Mouse (Mus musculus): ENCODE data around the gene Hist1h3g. TPM values are rescaled to one million over a fixed set of nuclear protein-coding genes. Genes with fewer than 3 reads are reported as not detected.

The Hist1h3g gene
- polyA plus RNA-seq (2017; shearing (Covaris generic)) = 0.77 TPM

GRCm38 (mm10) chr13:23535137-23536075 lies at the start of gene Hist1h3g:
Gene Hist1h3g (plus strand): TSS chr13:23535422.

DNA sequence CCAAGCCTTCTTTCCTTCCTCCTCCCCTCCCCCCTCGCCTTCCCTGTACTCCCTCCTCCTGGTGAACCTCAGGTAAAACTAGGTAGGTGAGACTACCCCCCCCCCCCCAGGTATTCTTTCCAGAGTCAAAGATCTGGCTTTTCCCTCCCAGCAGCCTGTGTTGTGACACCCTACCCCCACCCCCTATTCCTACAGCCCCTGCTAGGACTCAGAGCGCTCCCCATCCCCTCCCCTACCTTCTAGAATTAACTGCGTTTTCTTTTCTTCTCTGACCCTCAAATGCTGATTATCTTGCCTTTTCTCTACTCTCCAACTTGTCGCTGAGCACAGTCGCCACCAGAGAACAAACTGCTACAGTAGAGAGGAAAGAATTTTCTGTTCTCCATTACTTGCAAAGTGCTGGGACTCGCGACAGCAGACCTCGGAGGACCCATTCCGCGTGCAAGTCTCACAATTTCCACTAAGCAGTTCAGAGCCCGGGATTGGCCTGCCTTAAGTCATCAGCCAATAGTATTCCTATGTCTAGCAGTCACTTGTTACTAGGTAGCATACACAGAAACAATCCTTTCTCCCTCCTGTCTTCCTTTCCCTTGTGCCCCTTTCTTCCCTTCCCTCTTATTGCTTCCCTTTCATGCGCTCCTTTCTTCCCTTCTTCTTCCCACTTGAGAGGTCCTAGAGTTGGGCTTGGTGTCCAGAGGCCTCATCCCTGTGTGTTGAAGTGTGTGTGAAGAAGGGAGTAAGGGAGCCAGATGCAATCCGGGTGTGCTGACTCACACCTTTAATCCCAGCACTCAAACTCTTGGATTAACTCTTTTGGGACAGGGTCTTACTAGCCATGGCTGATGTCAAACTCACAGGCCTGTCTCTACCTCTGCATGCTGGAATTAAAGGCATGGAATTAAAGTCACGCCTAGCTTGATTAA lies 46.6 kb upstream of the Hist1h3g start, which contains the start of gene Btn2a2:
Btn2a2 (minus strand) TSS at position 458 of the 923 bp plus-strand sequence.

GRCm38 (mm10) chr13:23530901-23531875 lies 4.0 kb upstream of the Hist1h3g start, which contains the start of gene Hist1h4h:
Gene Hist1h4h (plus strand): TSS chr13:23531050.

GRCm38 (mm10) chr13:23533560-23534367 lies 1.5 kb upstream of the Hist1h3g start, which contains the start of gene Hist1h2af:
Gene Hist1h2af (plus strand): TSS chr13:23533906.

DNA sequence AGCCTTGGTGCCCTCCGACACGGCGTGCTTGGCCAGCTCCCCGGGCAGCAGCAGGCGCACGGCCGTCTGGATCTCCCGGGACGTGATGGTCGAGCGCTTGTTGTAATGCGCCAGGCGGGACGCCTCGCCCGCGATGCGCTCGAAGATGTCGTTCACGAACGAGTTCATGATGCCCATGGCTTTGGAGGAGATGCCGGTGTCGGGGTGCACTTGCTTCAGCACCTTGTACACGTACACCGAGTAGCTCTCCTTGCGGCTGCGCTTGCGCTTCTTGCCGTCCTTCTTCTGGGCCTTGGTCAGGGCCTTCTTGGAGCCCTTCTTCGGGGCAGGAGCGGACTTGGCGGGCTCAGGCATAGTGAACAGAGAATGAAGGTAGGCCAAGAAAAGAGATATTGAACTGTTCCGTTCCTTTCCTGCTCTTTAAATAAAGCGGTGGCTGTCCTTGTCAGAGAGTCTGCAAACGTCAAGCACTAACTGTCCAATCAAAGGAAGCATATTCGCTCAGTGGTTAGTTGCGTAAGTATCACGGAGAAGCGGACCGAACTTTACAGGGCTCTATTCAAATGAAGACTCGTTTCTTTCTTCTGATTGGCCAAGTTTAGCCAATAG lies 7.9 kb downstream of the Hist1h3g start, which contains the start of gene Hist1h2bh:
Hist1h2bh (minus strand) TSS at position 394 of the 609 bp plus-strand sequence.

GRCm38 (mm10) chr13:23543965-23544786 lies 9.0 kb downstream of the Hist1h3g start, which contains the start of gene Hist1h3f:
Gene Hist1h3f (plus strand): TSS chr13:23544052.

GRCm38 (mm10) chr13:23551146-23551834 lies 16.1 kb downstream of the Hist1h3g start, which contains the start of gene Hist1h4f:
Gene Hist1h4f (minus strand): TSS chr13:23551648.

DNA sequence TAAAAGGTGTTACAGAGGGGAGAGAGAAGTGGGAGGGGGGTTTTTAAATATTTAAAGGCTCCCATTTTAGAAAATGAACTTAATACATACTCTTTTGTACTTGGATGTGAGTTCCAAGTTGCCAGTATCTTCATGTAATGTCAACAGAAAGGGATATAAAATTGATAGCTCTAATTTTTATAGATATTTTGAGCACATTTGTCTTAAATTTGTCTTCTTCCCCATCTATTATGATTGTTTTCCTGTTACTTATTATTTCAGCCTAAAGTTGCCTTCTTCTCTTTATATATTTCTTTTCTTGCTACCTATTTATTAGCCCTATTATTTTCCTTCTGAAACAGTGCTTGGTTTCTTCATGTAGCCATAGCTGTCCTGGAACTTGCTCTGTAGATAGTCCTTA lies 17.7 kb downstream of the Hist1h3g start, which contains the start of gene Hist1h1d:
Hist1h1d (plus strand) TSS at position 301 of the 400 bp plus-strand sequence.

DNA sequence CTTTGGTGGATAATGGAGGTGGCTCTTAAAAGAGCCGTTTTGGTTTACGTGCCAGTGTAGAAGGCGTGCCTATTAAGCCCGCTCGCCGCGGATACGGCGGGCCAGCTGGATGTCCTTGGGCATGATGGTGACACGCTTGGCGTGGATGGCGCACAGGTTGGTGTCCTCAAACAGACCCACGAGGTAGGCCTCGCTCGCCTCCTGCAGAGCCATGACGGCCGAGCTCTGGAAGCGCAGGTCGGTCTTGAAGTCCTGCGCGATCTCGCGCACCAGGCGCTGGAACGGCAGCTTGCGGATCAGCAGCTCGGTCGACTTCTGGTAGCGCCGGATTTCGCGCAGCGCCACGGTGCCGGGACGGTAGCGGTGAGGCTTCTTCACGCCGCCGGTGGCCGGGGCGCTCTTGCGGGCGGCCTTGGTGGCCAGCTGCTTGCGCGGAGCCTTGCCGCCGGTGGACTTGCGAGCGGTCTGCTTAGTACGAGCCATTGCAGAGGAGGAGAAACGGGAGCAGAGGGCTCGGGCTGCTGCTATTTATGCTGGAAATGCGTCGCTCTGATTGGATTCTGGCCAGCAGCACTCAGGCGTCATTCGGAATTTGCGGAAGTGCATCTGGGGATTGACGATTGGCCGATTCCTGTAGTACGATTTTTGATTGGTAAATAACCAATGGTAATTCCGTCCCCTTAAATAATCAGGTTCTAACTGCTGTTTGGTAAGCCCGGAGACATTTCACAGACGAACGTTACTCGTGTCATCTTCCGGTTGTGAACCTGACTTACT lies 26.8 kb downstream of the Hist1h3g start, which contains the start of gene Hist1h3e:
Hist1h3e (minus strand) TSS at position 487 of the 777 bp plus-strand sequence.

GRCm38 (mm10) chr13:23571022-23571503 lies 35.8 kb downstream of the Hist1h3g start, which contains the start of the genes Hist1h2ae and Hist1h2bg:
Gene Hist1h2ae (minus strand): TSS chr13:23571220.
Gene Hist1h2bg (plus strand): TSS chr13:23571396.

DNA sequence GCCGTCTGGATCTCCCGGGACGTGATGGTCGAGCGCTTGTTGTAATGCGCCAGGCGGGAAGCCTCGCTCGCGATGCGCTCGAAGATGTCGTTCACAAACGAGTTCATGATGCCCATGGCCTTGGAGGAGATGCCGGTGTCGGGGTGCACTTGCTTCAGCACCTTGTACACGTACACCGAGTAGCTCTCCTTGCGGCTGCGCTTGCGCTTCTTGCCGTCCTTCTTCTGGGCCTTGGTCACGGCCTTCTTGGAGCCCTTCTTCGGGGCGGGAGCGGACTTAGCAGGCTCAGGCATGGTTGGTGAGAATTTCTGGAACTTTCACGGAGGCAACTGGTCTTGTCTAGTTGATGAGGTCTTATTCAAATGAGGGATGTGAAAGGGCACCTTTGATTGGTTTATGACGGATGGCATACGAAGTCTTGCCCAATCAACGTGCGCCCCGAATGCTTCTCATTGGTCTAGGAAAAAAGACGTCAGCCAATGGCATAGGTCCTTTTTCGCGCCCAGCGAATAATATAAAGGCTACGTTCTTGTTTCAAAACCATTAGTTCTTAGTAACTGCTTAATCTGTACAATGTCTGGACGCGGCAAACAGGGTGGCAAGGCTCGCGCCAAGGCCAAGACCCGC lies 38.8 kb downstream of the Hist1h3g start, which contains the start of the genes Hist1h2bf and Hist1h2ad:
Hist1h2bf (minus strand) TSS at position 299 of the 627 bp plus-strand sequence.
Hist1h2ad (plus strand) TSS at position 484 of the 627 bp plus-strand sequence.

DNA sequence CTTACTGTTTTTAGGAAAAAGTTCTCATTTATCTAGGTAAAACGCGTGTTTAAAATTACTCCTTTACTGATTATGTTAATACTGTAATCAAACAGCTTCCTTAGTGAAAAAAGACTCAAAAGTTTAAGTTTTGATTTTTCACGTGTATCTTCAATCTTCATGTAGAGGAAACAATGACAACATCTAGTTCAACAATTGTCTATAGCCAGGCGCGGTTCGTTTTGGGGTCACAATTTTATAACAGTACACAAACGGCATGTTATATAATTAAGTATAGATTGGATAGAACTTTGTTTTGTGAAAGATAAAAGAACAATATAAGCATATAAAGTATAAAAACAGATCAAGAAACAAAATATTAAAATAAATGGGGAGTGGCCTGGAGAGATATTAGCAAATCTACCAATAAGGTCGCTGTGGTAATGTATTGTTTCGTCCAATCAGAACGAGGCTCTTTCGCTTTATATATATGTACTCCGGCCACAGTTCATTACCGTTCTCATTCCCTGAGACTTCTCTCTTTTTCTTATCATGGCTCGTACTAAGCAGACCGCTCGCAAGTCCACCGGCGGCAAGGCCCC lies 40.1 kb downstream of the Hist1h3g start, which contains the start of gene Hist1h3d:
Hist1h3d (plus strand) TSS at position 493 of the 581 bp plus-strand sequence.

GRCm38 (mm10) chr13:23581408-23582218 lies 46.4 kb downstream of the Hist1h3g start, which contains the start of gene Hist1h4d:
Gene Hist1h4d (plus strand): TSS chr13:23581598.

All from activated CD4-positive, CD25-positive, alpha-beta regulatory T cell, adult 9 weeks (primary cell).